ENCODE assay signal across 8 mouse cellular contexts in the genomic region with DNA sequence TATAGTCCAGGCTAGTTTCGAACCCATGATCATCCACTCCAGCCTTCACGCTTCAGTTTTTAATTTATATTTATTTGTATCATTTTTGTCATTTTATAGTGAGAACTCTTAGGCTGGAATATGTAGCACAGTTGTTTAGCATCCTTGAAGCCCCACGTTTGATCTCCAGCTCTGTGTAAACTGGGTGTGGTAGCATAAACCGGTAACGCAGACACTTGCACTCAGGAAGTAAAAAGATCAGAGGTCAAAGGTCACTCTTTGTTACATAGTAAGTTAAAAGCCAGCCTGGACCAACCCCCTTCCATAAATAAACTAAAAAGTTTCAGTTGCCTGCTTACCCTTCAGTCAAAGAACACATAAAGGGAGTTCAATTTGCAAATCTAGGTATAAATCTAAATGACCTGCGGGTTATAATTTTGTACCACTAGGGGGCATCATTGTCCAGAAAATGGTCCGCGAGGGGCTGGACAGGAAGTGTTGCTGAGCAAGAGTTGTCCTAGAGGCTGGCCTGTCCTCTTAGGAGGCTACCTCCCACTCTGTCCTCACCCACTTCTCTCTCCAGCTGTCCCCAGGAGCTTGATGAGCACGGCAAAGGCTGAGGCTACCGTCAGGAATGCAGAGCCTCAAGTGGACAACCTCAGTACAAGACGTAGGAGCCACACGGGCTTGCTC. TPM values are rescaled to one million over a fixed set of nuclear protein-coding genes. Genes with fewer than 3 reads are reported as not detected.
DNase-seq lines count a peak whose midpoint lies in the region; ATAC-seq and TF ChIP-seq lines count a peak whose summit lies in the region.

No protein-coding gene starts in this region.

- DNase-seq in thymus, adult 2 months = peak; percentile 39
- DNase-seq in thymus, adult 18-20 months = no peak
- DNase-seq in gastrocnemius, postnatal 25 days = peak; percentile 44
- peak; percentile 81 for DNase-seq in hindlimb bud, embryonic 11.5 days (ENCODE audit: extremely low spot score, low read depth, low spot score)
- DNase-seq in left cerebral cortex, postnatal 25 days (ENCODE audit: low spot score in 2 of 2) = peak; percentile 66 to 76
- peak; percentile 81 for DNase-seq in mesoderm, embryonic 11.5 days (ENCODE audit: low read depth, low spot score)

- intact Hi-C loops in left cerebral cortex, postnatal 25 days (cut with DNase I) = loop anchor here (1.0 to 5.0 kb wide), 4 partner anchors 31 to 591 kb away; partner anchors contain the start of gene Tcf7l1

- WGBS in thymus, adult 2 months = 56% methylated on average over 12 of the region's 12 CpGs
- 34% methylated on average over 12 of the region's 12 CpGs for WGBS in stomach, embryonic 15.5 days

- H3K4me3 ChIP-seq in thymus, adult 2 months (ENCODE audit: control insufficient read depth, insufficient read depth, low read length) = no peak overlapping the region
- no peak overlapping the region for H3K4me3 ChIP-seq in cortical plate, adult 2 months (ENCODE audit: insufficient read depth, low read length)
- H3K4me3 ChIP-seq in stomach, embryonic 15.5 days (replicated peaks) = no peak overlapping the region

- no peak for TF ChIP-seq POLR2A in thymus, adult 2 months (IDR thresholded peaks at IDR 0.05; ENCODE audit: control insufficient read depth, extremely low read depth, insufficient read depth, low read length, poor library complexity)
- no peak for TF ChIP-seq POLR2A in cortical plate, adult 2 months (IDR thresholded peaks at IDR 0.05; ENCODE audit: extremely low read depth, insufficient read depth, low read length)

- peaks cover 13% of the 10 kb centered on the region for H3K4me1 ChIP-seq in thymus, adult 2 months (replicated peaks; ENCODE audit: control insufficient read depth, insufficient read depth, low read length)
- no peaks in the 10 kb centered on the region for H3K4me1 ChIP-seq in cortical plate, adult 2 months (ENCODE audit: control insufficient read depth, insufficient read depth, low read length)
- peaks cover 6% of the 10 kb centered on the region for H3K4me1 ChIP-seq in stomach, embryonic 15.5 days

- no peaks in the 10 kb centered on the region for H3K36me3 ChIP-seq in thymus, adult 2 months (ENCODE audit: control insufficient read depth, insufficient read depth, low read length)
- H3K36me3 ChIP-seq in stomach, embryonic 15.5 days = peaks cover 9% of the 10 kb centered on the region

- no peak overlapping the region for H3K4me2 ChIP-seq in stomach, embryonic 15.5 days

- peak; percentile 41; the same call in 1 of the 2 replicates for ATAC-seq in stomach, embryonic 15.5 days (ENCODE audit: insufficient read depth, low FRiP score, low read depth)

- H3K27ac ChIP-seq in thymus, adult 2 months (ENCODE audit: control insufficient read depth, insufficient read depth, low read length) = no peak overlapping the region
- H3K27ac ChIP-seq in cortical plate, adult 2 months (ENCODE audit: insufficient read depth, low read length) = no peak overlapping the region
- peak overlapping the region; percentile 33; the same call in 1 of the 2 replicates for H3K27ac ChIP-seq in stomach, embryonic 15.5 days

- TF ChIP-seq CTCF in thymus, adult 2 months (IDR thresholded peaks at IDR 0.05; ENCODE audit: borderline replicate concordance, control insufficient read depth, extremely low read depth, insufficient read depth, low read length, poor library complexity) = peak; percentile 84
- TF ChIP-seq CTCF in cortical plate, adult 2 months (IDR thresholded peaks at IDR 0.05; ENCODE audit: extremely low read depth, insufficient read depth, low read length) = peak; percentile 73

- no peak overlapping the region for H3K9ac ChIP-seq in stomach, embryonic 15.5 days

- no peaks in the 10 kb centered on the region for H3K9me3 ChIP-seq in stomach, embryonic 15.5 days

- H3K27me3 ChIP-seq in thymus, adult 2 months (ENCODE audit: control insufficient read depth, insufficient read depth, low read length) = no peaks in the 10 kb centered on the region
- H3K27me3 ChIP-seq in stomach, embryonic 15.5 days (replicated peaks) = no peaks in the 10 kb centered on the region

RNA-seq across cellular contexts. Expression of gene Tgoln1, which starts 19.1 kb away (rescaled TPM):
- 33.2 and 37.9 TPM in 2 replicates for polyA plus RNA-seq in thymus, adult 2 months (2012; rRNA removed)
- polyA plus RNA-seq in cortical plate, adult 2 months (2012; rRNA removed) = 68.7 and 70.3 TPM in 2 replicates
- 10 to 100 TPM; 20.6 to 22.9 TPM for total RNA-seq in gastrocnemius, postnatal 25 days (2021)
- 10 to 100 TPM; 87.7 to 91.5 TPM for total RNA-seq in left cerebral cortex, postnatal 25 days (2021)
- polyA plus RNA-seq in stomach, embryonic 15.5 days (2015; fragmentation: Nextera tagmentation; extraction: Ambion mirVana) = 34.0 and 38.4 TPM in 2 replicates

RNA-seq across cellular contexts. Expression of gene Retsat, which starts 37.6 kb away (rescaled TPM):
- 16.5 and 17.1 TPM in 2 replicates for polyA plus RNA-seq in thymus, adult 2 months (2012; rRNA removed)
- 14.1 and 14.8 TPM in 2 replicates for polyA plus RNA-seq in cortical plate, adult 2 months (2012; rRNA removed)
- total RNA-seq in gastrocnemius, postnatal 25 days (2021) = 10 to 100 TPM; 55.9 to 73.4 TPM
- total RNA-seq in left cerebral cortex, postnatal 25 days (2021) = 10 to 100 TPM; 46.2 to 60.5 TPM
- polyA plus RNA-seq in stomach, embryonic 15.5 days (2015; fragmentation: Nextera tagmentation; extraction: Ambion mirVana) = 21.5 and 22.3 TPM in 2 replicates

RNA-seq across cellular contexts. Expression of gene Elmod3, which starts 37.7 kb away (rescaled TPM):
- polyA plus RNA-seq in thymus, adult 2 months (2012; rRNA removed) = 22.9 and 23.4 TPM in 2 replicates
- 27.5 and 28.1 TPM in 2 replicates for polyA plus RNA-seq in cortical plate, adult 2 months (2012; rRNA removed)
- 1 to 10 TPM; 8.6 to 9.3 TPM for total RNA-seq in gastrocnemius, postnatal 25 days (2021)
- 10 to 100 TPM; 18.0 to 18.3 TPM for total RNA-seq in left cerebral cortex, postnatal 25 days (2021)
- polyA plus RNA-seq in stomach, embryonic 15.5 days (2015; fragmentation: Nextera tagmentation; extraction: Ambion mirVana) = 13.7 and 15.9 TPM in 2 replicates

Comparison
In these comparisons a context has a peak if more than half of its experiments do, and no peak if none do; other contexts are left out.
1. DNase-seq: peak in thymus, adult 2 months (single experiment), gastrocnemius, postnatal 25 days (single experiment), hindlimb bud, embryonic 11.5 days (single experiment), left cerebral cortex, postnatal 25 days (2 of 2) and mesoderm, embryonic 11.5 days (single experiment); none in thymus, adult 18-20 months (0 of 2).